Mouse (Mus musculus) bone marrow macrophage, adult 2 months (primary cell): ENCODE measurements around the gene Rab31.

Experiments used
- CTCF ChIP-seq: IDR thresholded peaks from 2 replicates; pipeline ENCODE4 v1.5.1; 2012; ENCODE audit warnings: low read depth, mild to moderate bottlenecking, low read length, moderate library complexity
- POLR2A ChIP-seq: IDR thresholded peaks from 2 replicates; pipeline ENCODE4 v1.6.1; 2012; ENCODE audit warnings: mild to moderate bottlenecking, low read depth, low read length, borderline replicate concordance

DNA sequence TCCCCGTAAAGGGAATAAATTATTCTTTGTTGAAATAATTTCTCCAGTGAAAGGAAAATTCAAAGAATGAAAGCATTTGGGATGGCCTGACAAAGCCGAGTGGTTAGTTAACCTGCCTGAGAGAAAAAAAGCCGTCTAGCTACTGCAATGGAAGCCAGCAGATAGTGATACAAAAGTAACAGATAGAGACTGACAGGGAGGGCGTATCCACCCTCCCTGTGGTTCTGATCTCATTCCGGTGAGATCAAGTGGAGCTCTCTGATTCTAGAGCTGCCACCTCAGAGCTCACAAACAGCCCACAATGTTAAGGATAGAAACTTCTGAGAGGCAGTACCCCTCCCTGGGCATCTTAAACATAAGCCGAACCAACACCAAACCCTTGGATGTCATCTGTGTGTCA, 23.6 kb downstream of the Rab31 start:
- TF ChIP-seq CTCF (no peak), POLR2A (no peak)
